Mouse (Mus musculus): ENCODE data around the gene Ephb1. TPM values are rescaled to one million over a fixed set of nuclear protein-coding genes. Genes with fewer than 3 reads are reported as not detected.

Ephb1 gene
- polyA plus RNA-seq, 1 experiment: 0.11 TPM

DNA sequence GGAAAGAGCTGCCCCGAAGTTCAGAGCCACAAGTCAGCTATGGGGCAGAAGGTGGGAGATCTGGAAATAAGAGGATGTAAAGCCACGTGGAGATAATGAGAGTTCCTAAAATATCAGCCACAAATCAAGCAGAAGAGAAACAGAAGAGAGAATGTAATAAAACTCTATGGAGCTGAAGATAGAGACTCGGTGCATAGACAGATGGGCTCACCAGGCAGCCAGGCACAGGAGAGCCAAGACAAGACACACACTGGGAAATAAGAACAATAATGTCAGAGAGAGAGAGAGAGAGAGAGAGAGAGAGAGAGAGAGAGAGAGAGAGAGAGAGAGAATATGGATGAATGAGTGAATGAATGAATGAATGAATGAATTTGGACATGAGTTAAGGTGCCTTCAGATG is 198.6 kb downstream of the Ephb1 start:
- H3K27me3 ChIP-seq (replicated peaks): no peaks in the 10 kb centered on the region
- H3K4me1 ChIP-seq: no peaks in the 10 kb centered on the region
- H3K9me3 ChIP-seq: peaks cover 7% of the 10 kb centered on the region
- no peak overlapping the region for H3K4me3 ChIP-seq (replicated peaks)
- no peaks in the 10 kb centered on the region for H3K36me3 ChIP-seq (replicated peaks; ENCODE audit: low read length)
- TF ChIP-seq FLI1 (IDR thresholded peaks at IDR 0.05; ENCODE audit: low read length) (no peak), GATA1 (IDR thresholded peaks at IDR 0.05; ENCODE audit: borderline replicate concordance, low read length) (no peak)

- Histone ChIP-seq H3K4me3 (replicated peaks) (no peak overlapping the region), H3K4me1 (no peaks in the 10 kb centered on the region), H3K9me3 (peaks cover 23% of the 10 kb centered on the region), H3K36me3 (replicated peaks; ENCODE audit: low read length) (no peaks in the 10 kb centered on the region), H3K27me3 (replicated peaks) (no peaks in the 10 kb centered on the region)
- TF ChIP-seq GATA1 (IDR thresholded peaks at IDR 0.05; ENCODE audit: borderline replicate concordance, low read length) (no peak), FLI1 (IDR thresholded peaks at IDR 0.05; ENCODE audit: low read length) (no peak)
Observed at GRCm38 (mm10) chr9:102139181-102139580, 215.3 kb downstream of the Ephb1 start.

DNA sequence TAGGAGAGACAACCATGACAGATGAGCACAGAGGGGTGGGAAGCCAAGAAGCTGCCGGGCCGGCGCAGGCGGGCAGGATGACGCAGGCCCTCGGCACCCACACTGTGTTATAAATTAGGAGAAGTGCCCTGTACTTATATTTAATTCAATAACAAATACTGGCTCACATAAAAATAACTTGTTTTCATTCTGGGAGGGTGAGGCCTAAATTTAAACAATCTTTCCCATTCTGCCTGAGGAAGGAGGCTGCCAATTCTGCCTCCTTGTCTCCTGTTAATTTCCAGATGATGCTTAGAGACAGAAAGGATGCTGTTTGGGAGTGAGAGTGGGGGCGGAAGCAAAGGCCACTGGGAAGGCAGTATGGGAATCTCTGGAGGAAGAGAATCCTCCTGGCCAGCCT is 215.8 kb downstream of the Ephb1 start:
- no peak overlapping the region for H3K4me3 ChIP-seq (replicated peaks)
- H3K9me3 ChIP-seq: peaks cover 23% of the 10 kb centered on the region
- no peaks in the 10 kb centered on the region for H3K36me3 ChIP-seq (replicated peaks; ENCODE audit: low read length)
- no peaks in the 10 kb centered on the region for H3K27me3 ChIP-seq (replicated peaks)
- no peaks in the 10 kb centered on the region for H3K4me1 ChIP-seq
- no peak for TF ChIP-seq GATA1 (IDR thresholded peaks at IDR 0.05; ENCODE audit: borderline replicate concordance, low read length)
- TF ChIP-seq FLI1 (IDR thresholded peaks at IDR 0.05; ENCODE audit: low read length): no peak

DNA sequence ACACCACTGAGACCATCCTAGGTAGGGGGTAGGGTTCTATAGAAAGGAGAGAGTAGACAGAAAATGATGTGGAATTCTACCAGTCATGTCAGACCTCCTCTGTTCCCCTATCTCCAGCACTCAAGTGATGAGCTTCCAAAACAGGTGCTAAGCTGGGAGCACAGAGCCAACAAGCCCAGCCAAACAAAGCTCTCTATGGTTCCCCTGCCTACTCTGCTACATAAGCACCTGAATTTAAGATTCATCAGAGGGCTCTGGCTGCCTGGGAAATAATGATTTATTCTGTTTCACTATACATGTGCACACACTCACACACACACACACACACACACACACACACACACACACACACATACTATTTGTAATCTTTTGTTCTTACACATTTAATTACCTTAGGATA is 216.3 kb downstream of the Ephb1 start:
- no peak for TF ChIP-seq GATA1 (IDR thresholded peaks at IDR 0.05; ENCODE audit: borderline replicate concordance, low read length)
- TF ChIP-seq FLI1 (IDR thresholded peaks at IDR 0.05; ENCODE audit: low read length): no peak
- peaks cover 20% of the 10 kb centered on the region for H3K9me3 ChIP-seq
- no peak overlapping the region for H3K4me3 ChIP-seq (replicated peaks)
- no peaks in the 10 kb centered on the region for H3K36me3 ChIP-seq (replicated peaks; ENCODE audit: low read length)
- H3K4me1 ChIP-seq: no peaks in the 10 kb centered on the region
- no peaks in the 10 kb centered on the region for H3K27me3 ChIP-seq (replicated peaks)

GRCm38 (mm10) chr9:102130506-102130905 is 224.0 kb downstream of the Ephb1 start:
- no peaks in the 10 kb centered on the region for H3K4me1 ChIP-seq
- no peak overlapping the region for H3K4me3 ChIP-seq (replicated peaks)
- no peaks in the 10 kb centered on the region for H3K36me3 ChIP-seq (replicated peaks; ENCODE audit: low read length)
- TF ChIP-seq FLI1 (IDR thresholded peaks at IDR 0.05; ENCODE audit: low read length) (no peak), GATA1 (IDR thresholded peaks at IDR 0.05; ENCODE audit: borderline replicate concordance, low read length) (no peak)
- H3K27me3 ChIP-seq (replicated peaks): no peaks in the 10 kb centered on the region
- no peaks in the 10 kb centered on the region for H3K9me3 ChIP-seq

GRCm38 (mm10) chr9:102126510-102126909 is 228.0 kb downstream of the Ephb1 start:
- Histone ChIP-seq H3K4me3 (replicated peaks) (no peak overlapping the region), H3K36me3 (replicated peaks; ENCODE audit: low read length) (no peaks in the 10 kb centered on the region), H3K4me1 (no peaks in the 10 kb centered on the region), H3K27me3 (replicated peaks) (no peaks in the 10 kb centered on the region), H3K9me3 (no peaks in the 10 kb centered on the region)
- TF ChIP-seq GATA1 (IDR thresholded peaks at IDR 0.05; ENCODE audit: borderline replicate concordance, low read length) (no peak), FLI1 (IDR thresholded peaks at IDR 0.05; ENCODE audit: low read length) (no peak)

GRCm38 (mm10) chr9:102122880-102123453 is 231.5 kb downstream of the Ephb1 start:
- H3K4me1 ChIP-seq: no peaks in the 10 kb centered on the region
- no peaks in the 10 kb centered on the region for H3K27me3 ChIP-seq (replicated peaks)
- TF ChIP-seq FLI1 (IDR thresholded peaks at IDR 0.05; ENCODE audit: low read length) (no peak), GATA1 (IDR thresholded peaks at IDR 0.05; ENCODE audit: borderline replicate concordance, low read length) (no peak)
- H3K4me3 ChIP-seq (replicated peaks): no peak overlapping the region
- peaks cover 12% of the 10 kb centered on the region for H3K9me3 ChIP-seq
- H3K36me3 ChIP-seq (replicated peaks; ENCODE audit: low read length): no peaks in the 10 kb centered on the region

GRCm38 (mm10) chr9:102119422-102119821 is 235.1 kb downstream of the Ephb1 start:
- no peaks in the 10 kb centered on the region for H3K36me3 ChIP-seq (replicated peaks; ENCODE audit: low read length)
- H3K9me3 ChIP-seq: peaks cover 16% of the 10 kb centered on the region
- H3K27me3 ChIP-seq (replicated peaks): no peaks in the 10 kb centered on the region
- TF ChIP-seq FLI1 (IDR thresholded peaks at IDR 0.05; ENCODE audit: low read length) (no peak), GATA1 (IDR thresholded peaks at IDR 0.05; ENCODE audit: borderline replicate concordance, low read length) (no peak)
- H3K4me3 ChIP-seq (replicated peaks): no peak overlapping the region
- H3K4me1 ChIP-seq: no peaks in the 10 kb centered on the region

GRCm38 (mm10) chr9:102115326-102115725 is 239.2 kb downstream of the Ephb1 start:
- no peak overlapping the region for H3K4me3 ChIP-seq (replicated peaks)
- H3K36me3 ChIP-seq (replicated peaks; ENCODE audit: low read length): no peaks in the 10 kb centered on the region
- no peak for TF ChIP-seq GATA1 (IDR thresholded peaks at IDR 0.05; ENCODE audit: borderline replicate concordance, low read length)
- no peak for TF ChIP-seq FLI1 (IDR thresholded peaks at IDR 0.05; ENCODE audit: low read length)
- no peaks in the 10 kb centered on the region for H3K27me3 ChIP-seq (replicated peaks)
- no peaks in the 10 kb centered on the region for H3K4me1 ChIP-seq
- peaks cover 11% of the 10 kb centered on the region for H3K9me3 ChIP-seq

GRCm38 (mm10) chr9:102111471-102111870 is 243.0 kb downstream of the Ephb1 start:
- Histone ChIP-seq H3K36me3 (replicated peaks; ENCODE audit: low read length) (no peaks in the 10 kb centered on the region), H3K27me3 (replicated peaks) (no peaks in the 10 kb centered on the region), H3K4me1 (no peaks in the 10 kb centered on the region), H3K4me3 (replicated peaks) (no peak overlapping the region), H3K9me3 (0 out of 2 replicates have a peak, but pooled peaks cover 4% of the 10 kb centered on the region)
- TF ChIP-seq GATA1 (IDR thresholded peaks at IDR 0.05; ENCODE audit: borderline replicate concordance, low read length) (no peak), FLI1 (IDR thresholded peaks at IDR 0.05; ENCODE audit: low read length) (no peak)

DNA sequence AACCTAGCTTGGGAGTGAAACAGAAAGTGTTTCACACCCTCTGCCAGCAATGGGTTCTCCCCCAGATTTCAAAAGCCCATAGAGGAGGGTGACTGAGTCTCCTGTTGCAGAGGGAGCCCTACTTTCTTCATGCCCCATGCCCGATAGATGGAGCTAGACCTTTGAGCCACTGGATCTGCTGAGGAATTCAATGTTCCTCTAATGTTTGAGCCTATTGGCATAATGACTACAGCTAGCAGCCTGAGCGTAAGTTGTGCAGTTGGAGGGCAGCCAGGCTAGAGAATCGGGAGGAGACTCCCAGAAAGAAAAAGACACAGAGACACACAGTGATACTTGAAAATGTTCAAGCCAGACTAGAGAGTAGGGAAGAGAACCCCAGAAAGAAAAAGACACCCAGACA is 246.5 kb downstream of the Ephb1 start:
- H3K27me3 ChIP-seq (replicated peaks): no peaks in the 10 kb centered on the region
- no peaks in the 10 kb centered on the region for H3K4me1 ChIP-seq
- no peaks in the 10 kb centered on the region for H3K9me3 ChIP-seq
- no peak overlapping the region for H3K4me3 ChIP-seq (replicated peaks)
- TF ChIP-seq FLI1 (IDR thresholded peaks at IDR 0.05; ENCODE audit: low read length) (no peak), GATA1 (IDR thresholded peaks at IDR 0.05; ENCODE audit: borderline replicate concordance, low read length) (no peak)
- H3K36me3 ChIP-seq (replicated peaks; ENCODE audit: low read length): no peaks in the 10 kb centered on the region

Measured in megakaryocyte, embryonic 14.5 days (primary cell).